Mouse (Mus musculus) heart, embryonic 16.5 days (tissue): Measurements from ENCODE around the gene Pdgfc. TPM values are rescaled to one million over a fixed set of nuclear protein-coding genes. Genes with fewer than 3 reads are reported as not detected.
"Not testable (repeated sequence)": the region's sequence is repeated elsewhere in the genome, so short reads cannot be mapped to it uniquely, and the experiment has no call there.

Experiments
- ATAC-seq: fragments of 200-750 bp; cut with Nextera tagmentation; replicated peaks from 2 replicates; pipeline ENCODE4 v1.8.0; 2017; ENCODE audit warnings: moderate number of reproducible peaks; ENCODE audit not compliant: insufficient read depth, low FRiP score; ENCODE audit errors: extremely low read depth
- H3K27ac ChIP-seq: fragments of 300-500 bp; sonication (generic); 2 replicates; pipeline ENCODE4 v1.5.1; 2014; ENCODE audit warnings: mild to moderate bottlenecking, low read length, control low read depth, moderate library complexity
- H3K27me3 ChIP-seq: fragments of 300-500 bp; sonication (generic); 2 replicates; pipeline ENCODE4 v1.6.1; 2014; ENCODE audit warnings: low read length, mixed read lengths; ENCODE audit not compliant: control insufficient read depth, insufficient read depth
- H3K36me3 ChIP-seq: fragments of 300-500 bp; sonication (generic); 2 replicates; pipeline ENCODE4 v1.6.1; 2014; ENCODE audit not compliant: control insufficient read depth, insufficient read depth
- H3K4me1 ChIP-seq: fragments of 300-500 bp; sonication (generic); 2 replicates; pipeline ENCODE4 v1.6.1; 2014; ENCODE audit warnings: low read length, mixed read lengths; ENCODE audit not compliant: control insufficient read depth, insufficient read depth
- H3K4me2 ChIP-seq: fragments of 300-500 bp; sonication (generic); 2 replicates; pipeline ENCODE4 v1.6.1; 2014; ENCODE audit warnings: low read depth, mild to moderate bottlenecking, control low read depth, low read length
- H3K4me3 ChIP-seq: fragments of 300-500 bp; sonication (generic); 2 replicates; pipeline ENCODE4 v1.5.1; 2014; ENCODE audit warnings: mild to moderate bottlenecking, control low read depth, low read length
- H3K9ac ChIP-seq: fragments of 300-500 bp; sonication (generic); 2 replicates; pipeline ENCODE4 v1.6.1; 2014; ENCODE audit warnings: low read length, control low read depth
- H3K9me3 ChIP-seq: fragments of 300-500 bp; sonication (generic); replicated peaks from 2 replicates; pipeline ENCODE4 v1.6.1; 2016; ENCODE audit warnings: low read length; ENCODE audit not compliant: control insufficient read depth
- WGBS: fragments of 180-500 bp; shearing (Covaris S2); extraction: QIAGEN DNeasy Blood & Tissue Kit; methylation state at CpG from one replicate; pipeline ENCODE4 v1.1.7; 2014; 5-methylcytosine and 5-hydroxymethylcytosine counted together
- polyA plus RNA-seq: library from polyadenylated mRNA; unstranded; fragments of >200 nt; fragmentation: Nextera tagmentation; extraction: Ambion mirVana; gene quantifications from 2 replicates; pipeline ENCODE4 v1.2.1, GENCODE M21; 2015

Gene Pdgfc
- polyA plus RNA-seq, 1 experiment from 2014 or later = 3.4 TPM

DNA sequence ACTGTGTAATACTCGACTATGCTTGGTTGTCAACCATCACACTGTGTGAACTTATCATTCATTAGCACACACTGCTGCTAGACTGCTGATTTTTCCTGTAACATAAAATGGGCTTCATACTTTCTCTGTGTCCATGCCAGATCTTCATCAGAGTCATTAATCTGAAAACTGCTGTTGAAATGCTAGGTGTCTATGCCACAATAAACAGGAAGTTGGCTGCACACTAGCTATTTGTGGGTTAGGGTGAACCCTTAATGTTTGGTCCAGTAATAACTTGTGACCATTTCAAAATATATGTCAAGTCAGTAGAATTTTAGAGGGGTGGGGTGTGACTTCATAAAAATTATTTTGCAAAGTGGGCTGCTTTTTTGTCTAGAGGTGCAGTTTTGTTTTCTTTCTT is 84.4 kb downstream of the Pdgfc start:
- no peaks in the 10 kb centered on the region for H3K27me3 ChIP-seq
- 64% methylated on average over 1 of the region's 1 CpGs for WGBS
- no peak overlapping the region for H3K4me2 ChIP-seq
- no peak overlapping the region for H3K9ac ChIP-seq
- H3K36me3 ChIP-seq = no peaks in the 10 kb centered on the region
- no peak overlapping the region for H3K4me3 ChIP-seq
- no peaks in the 10 kb centered on the region for H3K9me3 ChIP-seq
- H3K27ac ChIP-seq = no peak overlapping the region
- ATAC-seq = no peak
- no peaks in the 10 kb centered on the region for H3K4me1 ChIP-seq

DNA sequence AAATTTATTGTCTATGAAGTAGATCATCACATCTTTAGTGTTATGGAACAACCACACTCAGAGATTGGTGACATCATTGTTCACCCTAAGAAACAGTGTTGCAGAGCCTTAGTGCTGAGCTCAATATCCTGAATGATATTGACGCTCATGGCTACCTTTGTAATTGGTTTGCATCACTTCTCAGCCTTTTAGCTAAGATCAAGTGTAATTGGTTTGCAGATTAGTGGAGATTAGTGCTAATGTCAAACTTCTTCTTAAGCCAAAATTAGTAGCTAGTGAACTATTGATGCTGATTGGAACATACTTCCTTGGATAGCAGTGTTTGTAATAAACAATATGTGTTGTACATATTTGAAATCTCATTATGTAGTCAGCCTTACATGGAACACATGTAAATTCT is 85.5 kb downstream of the Pdgfc start:
- H3K4me3 ChIP-seq = no peak overlapping the region

DNA sequence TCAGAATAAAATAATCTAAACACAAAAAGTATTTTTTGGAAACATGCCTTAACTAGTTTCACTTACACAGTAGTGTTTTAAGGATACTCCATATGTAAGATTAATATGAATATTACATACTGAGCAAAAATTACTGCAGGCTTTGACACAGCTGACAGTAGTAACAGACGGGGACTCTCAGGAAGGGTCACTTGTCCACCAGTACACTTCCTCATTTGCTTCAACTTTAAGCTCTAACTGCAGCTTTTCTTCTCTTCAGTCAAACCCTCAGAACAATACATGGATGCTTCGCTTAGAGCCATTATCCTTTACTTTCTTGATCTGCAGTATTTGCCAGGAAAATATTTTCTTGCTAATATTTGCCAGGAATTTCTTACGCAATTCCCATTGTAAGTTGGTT is 87.2 kb downstream of the Pdgfc start:
- 73% methylated on average over 3 of the region's 3 CpGs for WGBS
- ATAC-seq = no peak
- H3K36me3 ChIP-seq = no peaks in the 10 kb centered on the region

More for the DNA sequence above, 85.5 kb downstream of the Pdgfc start:
- Histone ChIP-seq H3K4me1 (no peaks in the 10 kb centered on the region), H3K4me2 (no peak overlapping the region), H3K27me3 (no peaks in the 10 kb centered on the region), H3K36me3 (no peaks in the 10 kb centered on the region), H3K9me3 (no peaks in the 10 kb centered on the region), H3K27ac (no peak overlapping the region), H3K9ac (no peak overlapping the region)
- no peak for ATAC-seq
- 87% methylated on average over 1 of the region's 1 CpGs for WGBS

DNA sequence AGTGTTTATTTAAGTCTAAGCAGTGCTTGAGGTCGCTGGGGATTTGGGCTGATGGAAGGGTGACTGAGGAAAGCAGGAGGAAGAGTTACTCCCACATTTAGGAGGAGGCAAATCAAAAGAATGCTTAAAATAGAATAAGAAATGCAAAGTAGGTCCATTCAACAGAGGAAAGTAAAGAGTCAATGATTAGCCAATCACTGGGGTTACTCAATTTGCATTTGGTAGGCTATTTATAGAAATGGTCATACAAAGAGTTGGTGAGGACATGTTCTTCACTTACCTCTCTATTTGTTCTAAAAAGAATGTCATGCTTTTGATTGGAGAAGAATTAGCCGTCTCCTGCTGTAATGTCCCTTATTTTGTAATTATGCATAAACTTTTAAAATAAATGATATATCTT is 90.8 kb downstream of the Pdgfc start:
- H3K4me1 ChIP-seq = no peaks in the 10 kb centered on the region
- no peaks in the 10 kb centered on the region for H3K27me3 ChIP-seq
- no peaks in the 10 kb centered on the region for H3K9me3 ChIP-seq
- H3K9ac ChIP-seq = no peak overlapping the region
- no peak overlapping the region for H3K4me2 ChIP-seq
- ATAC-seq = no peak
- no peak overlapping the region for H3K27ac ChIP-seq
- no peaks in the 10 kb centered on the region for H3K36me3 ChIP-seq
- no peak overlapping the region for H3K4me3 ChIP-seq
- 36% methylated on average over 2 of the region's 2 CpGs for WGBS

More for the DNA sequence above, 87.2 kb downstream of the Pdgfc start:
- Histone ChIP-seq H3K4me3 (no peak overlapping the region), H3K27me3 (no peaks in the 10 kb centered on the region), H3K9me3 (no peaks in the 10 kb centered on the region), H3K4me2 (no peak overlapping the region), H3K4me1 (no peaks in the 10 kb centered on the region), H3K27ac (no peak overlapping the region), H3K9ac (no peak overlapping the region)

DNA sequence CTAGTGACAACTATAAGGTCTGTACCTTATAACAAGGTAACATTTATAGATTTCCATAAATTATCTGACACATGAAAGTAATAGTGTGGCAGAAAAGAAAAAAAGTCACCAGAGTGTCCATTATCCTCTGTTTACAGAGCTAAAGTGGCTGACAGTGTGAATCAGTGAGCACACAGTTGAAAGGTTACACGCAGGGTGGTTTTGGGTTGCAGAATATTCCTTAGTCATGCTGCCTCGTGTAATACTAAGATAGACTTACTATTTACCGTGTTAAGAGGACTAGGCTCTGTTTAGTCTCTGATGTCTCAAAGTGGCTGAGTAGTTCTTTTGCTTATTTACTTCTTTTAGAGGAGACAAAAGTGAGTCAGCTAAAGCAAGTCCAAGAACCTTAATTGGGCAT is 100.8 kb downstream of the Pdgfc start:
- H3K36me3 ChIP-seq = no peaks in the 10 kb centered on the region
- H3K4me3 ChIP-seq = no peak overlapping the region
- H3K4me1 ChIP-seq = no peaks in the 10 kb centered on the region
- H3K27ac ChIP-seq = no peak overlapping the region
- ATAC-seq = no peak
- no peaks in the 10 kb centered on the region for H3K27me3 ChIP-seq
- no peaks in the 10 kb centered on the region for H3K9me3 ChIP-seq
- no peak overlapping the region for H3K4me2 ChIP-seq
- no peak overlapping the region for H3K9ac ChIP-seq
- 75% methylated on average over 3 of the region's 3 CpGs for WGBS

DNA sequence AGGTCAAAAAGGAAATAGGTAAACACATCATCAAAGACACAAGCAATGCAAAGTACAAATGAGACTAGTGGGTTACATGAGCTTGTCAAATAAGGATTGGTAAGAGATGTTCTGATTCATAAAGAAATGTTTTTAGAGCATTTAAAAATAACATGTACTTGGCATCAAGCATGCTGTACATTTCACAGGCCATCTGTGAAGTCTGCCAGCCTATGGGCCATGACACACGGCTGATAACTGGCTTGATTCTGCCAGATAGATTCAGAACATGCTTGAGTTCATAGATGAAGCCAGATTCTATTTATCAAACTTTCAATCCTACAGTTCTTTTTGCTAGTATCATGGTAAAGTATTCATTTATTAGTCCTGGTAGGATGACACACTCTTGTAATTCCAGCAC is 101.8 kb downstream of the Pdgfc start:
- ATAC-seq, H3K27ac ChIP-seq, H3K9ac ChIP-seq, H3K9me3 ChIP-seq, H3K4me3 ChIP-seq, H3K4me1 ChIP-seq, H3K4me2 ChIP-seq, H3K36me3 ChIP-seq, H3K27me3 ChIP-seq: not testable (repeated sequence)
- WGBS = 69% methylated on average over 1 of the region's 1 CpGs

DNA sequence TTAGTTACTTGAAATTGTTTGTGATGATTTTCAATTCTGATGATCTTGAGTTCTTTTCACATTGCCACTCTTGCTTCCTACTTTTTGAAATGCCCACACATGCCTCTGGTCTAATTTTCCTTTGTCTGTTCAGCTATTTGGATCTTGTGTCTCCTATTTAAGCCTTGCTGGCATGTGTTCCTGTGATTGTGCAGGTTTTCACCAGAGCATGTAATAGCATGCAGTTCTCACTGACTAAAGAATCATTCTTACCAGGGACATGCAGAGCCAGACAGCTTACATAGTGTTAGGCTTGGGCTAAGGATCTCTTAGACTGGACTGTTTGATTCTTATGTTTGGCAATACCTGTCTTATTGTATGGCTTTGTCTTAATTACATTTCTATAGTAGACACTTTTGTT is 107.5 kb downstream of the Pdgfc start:
- H3K4me1 ChIP-seq = no peaks in the 10 kb centered on the region
- H3K4me2 ChIP-seq = no peak overlapping the region
- ATAC-seq = no peak
- no peak overlapping the region for H3K4me3 ChIP-seq
- H3K9ac ChIP-seq = no peak overlapping the region
- H3K9me3 ChIP-seq = no peaks in the 10 kb centered on the region
- H3K27ac ChIP-seq = no peak overlapping the region
- H3K27me3 ChIP-seq = no peaks in the 10 kb centered on the region
- no peaks in the 10 kb centered on the region for H3K36me3 ChIP-seq

DNA sequence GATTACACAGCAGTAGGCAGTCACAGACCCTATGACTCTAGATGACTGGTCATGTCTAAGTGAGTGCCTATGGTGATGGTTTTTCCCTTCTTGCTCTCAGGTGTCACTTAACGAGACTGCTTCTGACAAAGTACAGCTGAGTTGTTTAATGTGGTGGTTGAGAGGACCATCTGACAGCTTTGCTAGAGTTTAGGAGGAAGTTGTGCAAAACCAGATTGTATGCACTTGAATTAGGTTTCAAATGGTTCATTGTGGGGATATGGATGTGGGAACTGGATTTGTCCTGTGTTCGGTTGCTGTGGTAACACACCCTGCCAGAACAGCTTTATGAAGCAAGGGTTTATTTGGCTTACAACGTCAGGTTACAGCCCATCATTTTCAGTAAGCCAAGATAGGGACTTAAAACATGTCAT is 112.9 kb downstream of the Pdgfc start:
- Histone ChIP-seq H3K27me3 (no peaks in the 10 kb centered on the region), H3K9ac (no peak overlapping the region), H3K4me1 (no peaks in the 10 kb centered on the region), H3K27ac (no peak overlapping the region), H3K4me2 (no peak overlapping the region), H3K9me3 (no peaks in the 10 kb centered on the region), H3K4me3 (no peak overlapping the region), H3K36me3 (no peaks in the 10 kb centered on the region)
- WGBS = 51% methylated on average over 3 of the region's 3 CpGs
- no peak for ATAC-seq

DNA sequence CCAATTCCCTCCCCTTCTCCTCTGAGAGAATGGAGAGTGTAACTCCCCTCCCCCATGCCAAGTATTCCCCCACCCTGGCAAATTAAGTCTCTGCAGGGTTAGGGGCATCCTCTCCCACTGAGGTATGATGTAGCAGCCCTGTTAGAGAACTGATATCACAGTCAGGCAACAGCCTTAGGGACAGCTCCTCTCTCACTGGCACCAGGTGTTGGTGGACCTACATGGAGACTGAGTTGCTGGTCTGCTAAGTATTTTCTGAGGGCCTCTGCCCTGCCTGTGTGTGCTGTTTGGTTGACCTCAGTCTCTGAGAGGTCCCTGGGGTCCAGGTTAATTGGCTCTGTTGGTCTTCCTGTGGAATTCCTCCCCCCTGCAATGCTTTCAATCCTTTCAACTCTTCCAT is 114.0 kb downstream of the Pdgfc start:
- Histone ChIP-seq H3K4me2 (no peak overlapping the region), H3K27ac (no peak overlapping the region), H3K27me3 (no peaks in the 10 kb centered on the region), H3K4me3 (no peak overlapping the region), H3K9me3 (no peaks in the 10 kb centered on the region), H3K36me3 (no peaks in the 10 kb centered on the region), H3K4me1 (no peaks in the 10 kb centered on the region), H3K9ac (no peak overlapping the region)
- ATAC-seq = no peak

DNA sequence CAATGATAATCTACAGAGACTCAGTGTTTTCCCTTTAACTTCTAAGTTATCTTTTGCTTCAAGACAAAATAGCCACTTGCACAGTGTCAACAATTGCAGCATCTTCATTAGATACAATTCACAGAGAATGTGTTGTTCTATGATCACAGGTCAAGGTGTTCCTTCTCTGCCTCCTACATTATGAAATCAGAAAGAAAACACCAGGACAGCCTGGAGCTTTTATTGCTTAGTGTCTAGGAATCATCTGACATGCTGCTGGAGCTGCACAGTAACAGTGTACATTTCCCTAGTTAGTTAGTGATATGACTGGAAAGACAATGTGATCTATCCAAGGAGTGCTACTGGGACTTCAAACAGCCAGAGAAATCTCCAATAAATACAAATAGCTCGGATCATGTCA is 118.2 kb downstream of the Pdgfc start:
- no peak overlapping the region for H3K9ac ChIP-seq
- H3K36me3 ChIP-seq = no peaks in the 10 kb centered on the region
- no peak overlapping the region for H3K27ac ChIP-seq
- ATAC-seq = no peak
- H3K4me3 ChIP-seq = no peak overlapping the region
- no peak overlapping the region for H3K4me2 ChIP-seq
- no peaks in the 10 kb centered on the region for H3K27me3 ChIP-seq
- no peaks in the 10 kb centered on the region for H3K9me3 ChIP-seq
- no peaks in the 10 kb centered on the region for H3K4me1 ChIP-seq
- 66% methylated on average over 1 of the region's 1 CpGs for WGBS
